20 mouse cellular contexts compared by ENCODE assay signal in the genomic region with DNA sequence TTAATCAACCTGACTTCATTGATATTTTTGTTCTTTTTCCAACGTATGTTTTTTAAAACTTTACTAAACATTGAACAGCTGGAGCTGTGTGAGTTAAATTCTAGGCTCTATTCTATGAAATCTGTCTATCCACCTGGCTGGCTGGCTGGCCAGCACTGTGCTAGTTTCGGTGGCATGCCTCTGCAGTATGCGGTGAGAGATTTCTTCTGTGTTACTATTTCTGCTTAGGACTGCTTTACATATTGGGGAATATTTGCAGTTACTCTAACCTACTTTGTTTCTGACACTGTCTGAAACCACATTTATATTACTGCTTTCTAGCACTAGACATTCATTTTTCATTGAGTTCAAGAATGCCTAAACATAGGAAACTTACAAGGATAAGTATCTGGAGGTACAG.
DNase-seq lines count a peak whose midpoint lies in the region; ATAC-seq and TF ChIP-seq lines count a peak whose summit lies in the region.
"Had no signal": no experiment of that assay in that cellular context is flagged by ENCODE, and none has a peak within 500 bp of the region (broad histone marks: within the 10 kb centered on the region; RNA-seq: fewer than 3 reads in every experiment).

No protein-coding gene starts in this region.

- ATAC-seq in frontal cortex, adult (ENCODE audit: low TSS enrichment): peak; percentile 72
- peak; percentile 2 for ATAC-seq in inflammation-experienced regulatory T-cells, adult 6 months
- ATAC-seq in forebrain, embryonic 11.5 days (replicated peaks; ENCODE audit: low FRiP score): no peak
- ATAC-seq: forebrain, embryonic 14.5 days; forebrain, embryonic 16.5 days had no signal

- peak; percentile 93 for TF ChIP-seq EP300 in CH12.LX (IDR thresholded peaks at IDR 0.05; ENCODE audit: low read length)

- no peak for TF ChIP-seq CTCF in CH12.LX (conservative IDR thresholded peaks at IDR 0.05 in 1 of 2, IDR thresholded peaks at IDR 0.05 in 1 of 2; ENCODE audit: low read depth in 2 of 2, low read length in 2 of 2)

- no peak for TF ChIP-seq POLR2A in CH12.LX (IDR thresholded peaks at IDR 0.05; ENCODE audit: low read depth, low read length)

- no peak overlapping the region for H3K4me3 ChIP-seq in CH12.LX (replicated peaks in 1 of 3; ENCODE audit: low read depth in 2 of 3, low read length in 2 of 3, poor library complexity in 1 of 3)
- H3K4me3 ChIP-seq in forebrain, embryonic 11.5 days (ENCODE audit: low read depth, low read length): no peak overlapping the region
- H3K4me3 ChIP-seq: embryonic facial prominence, embryonic 10.5 days; embryonic facial prominence, embryonic 12.5 days; forebrain, embryonic 12.5 days had no signal

- H3K9ac ChIP-seq in CH12.LX (ENCODE audit: insufficient read depth, low read depth): no peak overlapping the region
- no peak overlapping the region for H3K9ac ChIP-seq in forebrain, embryonic 11.5 days (ENCODE audit: low read length)
- H3K9ac ChIP-seq: embryonic facial prominence, embryonic 12.5 days; forebrain, embryonic 12.5 days had no signal

- in situ Hi-C loops in CH12.LX (cut with MboI; ENCODE audit: low pct_ligation_motif_present, low pct_unique_long_range_greater_than_20kb, low sequenced_read_pairs): no loop called here

- peaks cover 0 to 3% of the 10 kb centered on the region in 2 experiments for H3K36me3 ChIP-seq in CH12.LX (replicated peaks in 1 of 2; ENCODE audit: control insufficient read depth in 1 of 2, insufficient read depth in 1 of 2, low read length in 1 of 2)
- no peaks in the 10 kb centered on the region for H3K36me3 ChIP-seq in forebrain, embryonic 11.5 days (ENCODE audit: control insufficient read depth, insufficient read depth, low read length)
- H3K36me3 ChIP-seq: embryonic facial prominence, embryonic 10.5 days; embryonic facial prominence, embryonic 12.5 days; forebrain, embryonic 12.5 days had no signal

- peaks cover 5 to 45% of the 10 kb centered on the region in 2 experiments for H3K4me1 ChIP-seq in CH12.LX (ENCODE audit: control insufficient read depth in 1 of 2, insufficient read depth in 2 of 2)
- H3K4me1 ChIP-seq in forebrain, embryonic 11.5 days (replicated peaks; ENCODE audit: control insufficient read depth, insufficient read depth, low read length): no peaks in the 10 kb centered on the region
- H3K4me1 ChIP-seq: forebrain, embryonic 12.5 days had no signal

- no peaks in the 10 kb centered on the region for H3K9me3 ChIP-seq in CH12.LX (replicated peaks; ENCODE audit: low read length)
- no peaks in the 10 kb centered on the region for H3K9me3 ChIP-seq in forebrain, embryonic 11.5 days (ENCODE audit: control insufficient read depth, low read length)
- H3K9me3 ChIP-seq: embryonic facial prominence, embryonic 10.5 days; embryonic facial prominence, embryonic 12.5 days; forebrain, embryonic 12.5 days had no signal

- dilution Hi-C loops in CH12.LX (cut with MboI; ENCODE audit: extremely low pct_ligation_motif_present, extremely low pct_unique_long_range_greater_than_20kb, low sequenced_read_pairs): no loop called here

- peak overlapping the region; percentile 29; the same call in 1 of the 2 replicates for H3K4me2 ChIP-seq in CH12.LX (ENCODE audit: insufficient read depth, low read depth, poor library complexity, severe bottlenecking)
- H3K4me2 ChIP-seq in forebrain, embryonic 11.5 days (ENCODE audit: low read depth, low read length, severe bottlenecking): no peak overlapping the region
- H3K4me2 ChIP-seq: embryonic facial prominence, embryonic 12.5 days; forebrain, embryonic 12.5 days had no signal

- H3K27ac ChIP-seq in CH12.LX (ENCODE audit: insufficient read depth, low read depth): no peak overlapping the region
- H3K27ac ChIP-seq in forebrain, embryonic 11.5 days (ENCODE audit: low read depth, low read length): no peak overlapping the region
- H3K27ac ChIP-seq: embryonic facial prominence, embryonic 10.5 days; embryonic facial prominence, embryonic 12.5 days; forebrain, embryonic 12.5 days had no signal

- H3K27me3 ChIP-seq in CH12.LX (replicated peaks): no peaks in the 10 kb centered on the region
- H3K27me3 ChIP-seq in forebrain, embryonic 11.5 days (ENCODE audit: control insufficient read depth, insufficient read depth, low read length): no peaks in the 10 kb centered on the region
- H3K27me3 ChIP-seq: embryonic facial prominence, embryonic 12.5 days; forebrain, embryonic 12.5 days had no signal

- H3K79me2 ChIP-seq in CH12.LX (replicated peaks; ENCODE audit: control insufficient read depth, extremely low read depth, insufficient read depth, poor library complexity, severe bottlenecking): peaks cover 3% of the 10 kb centered on the region; the same call in 1 of the 2 replicates

- no peak; the same call in 1 of the 2 replicates for TF ChIP-seq RAD21 in CH12.LX (IDR thresholded peaks at IDR 0.05; ENCODE audit: low read depth, low read length)

- 88% methylated on average over 3 of the region's 3 CpGs for WGBS in forebrain, embryonic 11.5 days

- DNase-seq in frontal cortex, adult 2 months (ENCODE audit: extremely low spot score in 1 of 2, low spot score in 1 of 2): no peak
- peak; percentile 41 for DNase-seq in A20 (ENCODE audit: low read depth, low spot score)
- peak; percentile 66 for DNase-seq in CH12.LX (ENCODE audit: extremely low read depth)
- no peak for DNase-seq in forebrain, embryonic 11.5 days (ENCODE audit: low spot score)
- DNase-seq in urinary bladder, adult 2 months (ENCODE audit: low spot score): no peak
- DNase-seq: adrenal gland, adult 2 months; adrenal gland, postnatal 10 days; adrenal gland, postnatal 25 days; cerebellum, adult 11-12 months; cerebellum, adult 2 months; cerebellum, adult 9-10 months; cerebellum, postnatal 10 days; cerebellum, postnatal 25 days had no signal

TF ChIP-seq in CH12.LX, 34 proteins besides CTCF, POLR2A, EP300 and RAD21:
- TF ChIP-seq CHD2 (IDR thresholded peaks at IDR 0.05; ENCODE audit: low read length) (no peak), HCFC1 (IDR thresholded peaks at IDR 0.05; ENCODE audit: low read depth, low read length) (no peak), PAX5 (IDR thresholded peaks at IDR 0.05; ENCODE audit: low read length) (no peak), TCF12 (IDR thresholded peaks at IDR 0.05; ENCODE audit: low read depth, low read length) (peak; percentile 83), MEF2A (IDR thresholded peaks at IDR 0.05; ENCODE audit: borderline replicate concordance, low read depth, low read length) (peak; percentile 98), MAZ (IDR thresholded peaks at IDR 0.05; ENCODE audit: low read depth, low read length) (no peak), IRF4 (IDR thresholded peaks at IDR 0.05; ENCODE audit: low read depth, low read length) (peak; percentile 91), NRF1 (IDR thresholded peaks at IDR 0.05; ENCODE audit: low read depth, low read length) (no peak), SMC3 (IDR thresholded peaks at IDR 0.05; ENCODE audit: low read depth, low read length) (no peak), POLR2AphosphoS2 (IDR thresholded peaks at IDR 0.05; ENCODE audit: low read depth, low read length) (no peak), MAX (IDR thresholded peaks at IDR 0.05; ENCODE audit: low read length) (0 out of 2 replicates have a peak, but pooled peaks have one; percentile 22), ELF1 (IDR thresholded peaks at IDR 0.05; ENCODE audit: low read depth, low read length) (no peak), USF1 (IDR thresholded peaks at IDR 0.05; ENCODE audit: low read depth, low read length) (no peak), SIN3A (IDR thresholded peaks at IDR 0.05; ENCODE audit: low read length) (0 out of 2 replicates have a peak, but pooled peaks have one; percentile 30), MAFK (IDR thresholded peaks at IDR 0.05; ENCODE audit: insufficient replicate concordance, low read length) (peak; percentile 63; the same call in 1 of the 2 replicates), RCOR1 (conservative IDR thresholded peaks at IDR 0.05; ENCODE audit: low read depth, low read length) (no peak; the same call in 1 of the 2 replicates), UBTF (IDR thresholded peaks at IDR 0.05; ENCODE audit: low read depth, low read length) (no peak), BHLHE40 (IDR thresholded peaks at IDR 0.05; ENCODE audit: low read depth, low read length) (peak; percentile 90), KAT2A (IDR thresholded peaks at IDR 0.05; ENCODE audit: insufficient replicate concordance, low read length) (no peak), ETS1 (conservative IDR thresholded peaks at IDR 0.05; ENCODE audit: low read depth, low read length) (peak; percentile 79), MYC (IDR thresholded peaks at IDR 0.05; ENCODE audit: low read depth, low read length) (0 out of 2 replicates have a peak, but pooled peaks have one; percentile 66), ZMIZ1 (IDR thresholded peaks at IDR 0.05; ENCODE audit: low read depth, low read length) (no peak), MXI1 (IDR thresholded peaks at IDR 0.05; ENCODE audit: low read depth, low read length) (no peak), TBP (conservative IDR thresholded peaks at IDR 0.05; ENCODE audit: low read depth, low read length) (no peak), CHD1 (IDR thresholded peaks at IDR 0.05; ENCODE audit: low read depth, low read length) (no peak), GABPA (IDR thresholded peaks at IDR 0.05; ENCODE audit: insufficient replicate concordance, low read depth, low read length) (no peak), JUND (conservative IDR thresholded peaks at IDR 0.05; ENCODE audit: low read depth, low read length) (no peak), ZNF384 (IDR thresholded peaks at IDR 0.05; ENCODE audit: low read depth, low read length) (no peak), E2F4 (IDR thresholded peaks at IDR 0.05; ENCODE audit: insufficient replicate concordance, low read depth, low read length) (no peak), JUN (IDR thresholded peaks at IDR 0.05; ENCODE audit: insufficient read depth, low read depth, low read length) (no peak), NELFE (IDR thresholded peaks at IDR 0.05; ENCODE audit: low read depth, low read length) (no peak), USF2 (conservative IDR thresholded peaks at IDR 0.05; ENCODE audit: low read depth, low read length) (no peak), ZC3H11A (IDR thresholded peaks at IDR 0.05; ENCODE audit: low read depth, low read length) (no peak), ZKSCAN1 (IDR thresholded peaks at IDR 0.05; ENCODE audit: borderline replicate concordance, low read depth, low read length) (no peak)
TF ChIP-seq in CH12.LX: peak in this region for 9.

Comparison
In these comparisons a context has a peak if more than half of its experiments do, and no peak if none do; other contexts are left out.
1. DNase-seq: peak in A20 (single experiment) and CH12.LX (single experiment); none in frontal cortex, adult 2 months (0 of 2), forebrain, embryonic 11.5 days (single experiment) and urinary bladder, adult 2 months (single experiment).